Mouse (Mus musculus): ENCODE measurements at regions not wholly inside any gene's neighbourhood (a gene's known extent, or its start where the extent isn't known, plus 50 kb on each side); places are given as distances from the start of the nearest gene placed in this dataset.

DNA sequence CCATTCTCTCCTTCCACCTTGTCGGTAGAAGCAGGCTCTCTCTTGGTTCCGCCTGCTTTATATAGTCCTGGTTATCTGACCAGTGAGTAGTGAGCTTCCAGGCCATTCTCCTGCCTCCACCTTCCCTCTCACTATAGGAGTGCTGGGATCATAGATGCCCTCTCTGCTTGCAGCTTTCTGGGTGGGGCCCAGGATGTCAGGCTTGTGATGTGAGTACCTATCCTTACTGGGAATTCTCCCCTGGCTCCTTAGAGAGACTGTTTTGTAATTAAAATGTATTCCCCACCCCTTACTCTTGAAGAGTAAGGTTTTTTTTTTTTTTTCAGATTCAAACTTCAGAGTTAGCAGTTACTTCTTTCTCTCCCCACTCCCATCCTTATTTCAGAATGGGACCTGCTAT is 291.1 kb upstream of the Rtl1 start:
- DNase-seq (ENCODE audit: low read depth) = no peak

GRCm38 (mm10) chr12:109892834-109893233 is 292.7 kb upstream of the Rtl1 start:
- DNase-seq (ENCODE audit: low read depth) = no peak

DNA sequence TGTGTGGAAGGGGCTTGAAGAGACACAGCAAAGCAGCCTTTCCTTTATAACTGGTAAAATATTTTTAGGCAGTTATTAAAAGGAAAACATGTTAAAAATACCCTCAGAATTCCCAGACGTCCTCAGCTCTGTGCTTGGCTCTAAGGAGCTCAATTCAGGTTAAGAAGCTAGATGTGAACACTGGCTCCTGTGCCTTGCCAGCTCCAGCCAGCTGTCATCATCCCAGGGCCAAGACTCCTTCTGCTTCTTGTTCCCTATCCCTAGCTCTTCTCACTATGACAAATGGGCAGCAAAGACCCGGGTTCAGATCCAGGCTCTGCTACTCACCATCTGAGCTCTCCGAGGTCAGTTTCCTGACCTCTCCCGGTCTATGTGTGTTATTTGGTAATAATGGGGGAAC is 293.5 kb upstream of the Rtl1 start:
- no peak for DNase-seq (ENCODE audit: low read depth)

GRCm38 (mm10) chr12:109895389-109895788 is 295.3 kb upstream of the Rtl1 start:
- DNase-seq (ENCODE audit: low read depth) = no peak

- no peak for DNase-seq (ENCODE audit: low read depth)
Observed at GRCm38 (mm10) chr12:109896397-109896796, 296.3 kb upstream of the Rtl1 start.

DNA sequence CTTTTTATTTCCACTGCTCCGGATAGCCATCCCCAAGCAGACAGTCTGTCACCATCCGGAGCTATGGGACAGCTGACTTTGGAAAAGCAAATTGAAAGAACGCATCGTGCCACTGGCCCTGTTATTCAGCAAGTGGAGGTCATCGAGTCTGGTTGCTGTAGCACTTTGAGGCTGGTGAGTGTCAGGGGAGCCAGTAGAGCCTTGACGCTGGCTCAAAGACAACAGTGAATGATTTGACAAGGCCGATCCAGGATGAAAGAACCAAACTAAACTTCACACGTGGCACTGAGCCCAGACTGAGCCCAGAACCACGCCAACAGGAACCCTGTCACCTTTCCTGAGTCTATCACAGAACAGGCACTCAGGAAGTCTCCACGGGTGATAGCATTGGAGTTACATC is 296.8 kb upstream of the Rtl1 start:
- DNase-seq (ENCODE audit: low read depth) = no peak

GRCm38 (mm10) chr12:109897861-109898385 is 297.8 kb upstream of the Rtl1 start:
- DNase-seq (ENCODE audit: low read depth) = no peak

DNA sequence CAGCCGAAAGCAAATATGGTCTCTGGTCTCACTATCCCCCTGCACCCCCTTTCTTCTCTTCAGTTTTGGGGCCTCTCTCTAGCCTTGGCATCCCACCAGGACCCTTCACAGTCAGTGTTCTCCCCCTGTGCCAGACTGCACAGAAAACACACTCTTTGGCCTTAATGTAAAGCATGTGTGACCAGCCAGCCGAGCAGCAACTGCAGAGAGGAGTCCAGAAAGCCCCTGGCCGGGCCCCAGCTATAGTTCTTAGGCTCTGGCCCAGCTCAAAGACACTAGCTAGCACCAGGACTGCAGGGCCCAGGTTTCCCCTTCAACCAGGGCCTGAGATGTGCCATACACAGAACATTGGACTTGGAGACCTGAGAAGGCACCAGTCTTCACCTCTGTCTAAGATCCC is 299.3 kb upstream of the Rtl1 start:
- DNase-seq (ENCODE audit: low read depth) = no peak

DNA sequence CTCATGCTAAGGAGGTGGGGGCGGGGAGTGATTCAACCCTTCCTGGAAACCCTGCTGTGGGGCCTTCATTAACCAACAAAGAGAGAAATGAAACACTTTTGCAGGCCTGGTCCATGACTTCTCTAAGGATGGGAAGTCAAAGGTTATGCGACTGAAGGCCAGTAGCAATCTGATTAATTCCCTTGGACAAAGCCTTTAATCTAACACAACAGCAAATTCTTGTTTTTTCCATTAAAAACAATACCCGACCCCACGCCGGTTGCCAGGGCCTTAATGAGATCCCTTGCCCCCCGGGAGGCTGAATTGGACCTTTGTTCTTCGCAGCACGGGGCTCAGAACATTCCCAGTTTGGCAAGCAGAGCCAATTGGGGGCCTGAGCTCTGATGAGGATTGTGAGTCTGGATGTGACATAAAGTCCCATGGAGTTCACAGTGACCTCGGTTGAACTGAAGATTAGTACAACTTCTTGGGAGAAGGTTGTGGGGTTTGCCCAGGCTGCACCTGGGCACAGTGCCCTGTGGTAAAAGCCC is 310.9 kb upstream of the Rtl1 start:
- no peak for DNase-seq (ENCODE audit: low read depth)

DNA sequence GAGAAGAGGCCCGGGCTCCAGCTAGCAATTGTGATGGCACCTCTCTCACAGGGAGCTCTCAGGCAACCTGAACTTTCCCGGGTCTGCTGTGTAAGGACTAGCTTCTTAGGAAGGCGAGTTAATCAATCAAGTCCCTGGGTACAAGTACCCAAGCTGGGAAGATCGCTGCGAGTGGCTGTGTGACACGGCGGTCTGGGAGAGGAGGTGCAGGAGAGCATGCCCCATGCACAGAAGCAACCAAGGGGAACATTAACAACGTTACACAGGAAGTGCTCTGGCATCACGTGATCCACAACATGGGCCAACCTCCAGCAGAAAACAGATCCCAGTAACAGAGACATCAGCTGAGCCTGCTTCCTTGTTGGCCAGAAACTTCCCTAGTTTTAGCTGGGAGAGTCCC is 311.4 kb upstream of the Rtl1 start:
- DNase-seq (ENCODE audit: low read depth) = no peak

GRCm38 (mm10) chr12:109917761-109918160 is 317.6 kb upstream of the Rtl1 start:
- no peak for DNase-seq (ENCODE audit: low read depth)

- DNase-seq (ENCODE audit: low read depth) = no peak
Observed at GRCm38 (mm10) chr12:109918901-109919300, 318.8 kb upstream of the Rtl1 start.

DNA sequence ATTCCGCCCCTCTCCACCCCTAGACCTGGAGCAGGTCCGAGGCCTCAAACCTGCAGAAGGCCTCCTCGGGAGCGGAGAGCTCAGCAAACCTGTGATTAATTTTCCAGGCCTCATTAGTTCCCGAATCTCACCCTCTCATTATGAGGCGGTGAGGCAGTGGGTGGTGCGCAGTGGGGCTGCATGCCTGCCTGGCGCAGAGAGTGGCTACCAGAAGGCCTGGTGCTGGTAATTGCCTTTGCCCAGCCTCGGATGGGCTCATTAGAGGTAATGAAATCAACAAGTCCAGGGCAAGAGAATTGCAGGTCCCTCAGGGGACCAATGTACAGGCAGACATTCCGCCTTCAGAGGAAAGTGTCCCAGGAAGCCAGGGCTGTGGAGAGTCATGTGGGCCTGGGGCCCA is 322.0 kb upstream of the Rtl1 start:
- no peak for DNase-seq (ENCODE audit: low read depth)

DNA sequence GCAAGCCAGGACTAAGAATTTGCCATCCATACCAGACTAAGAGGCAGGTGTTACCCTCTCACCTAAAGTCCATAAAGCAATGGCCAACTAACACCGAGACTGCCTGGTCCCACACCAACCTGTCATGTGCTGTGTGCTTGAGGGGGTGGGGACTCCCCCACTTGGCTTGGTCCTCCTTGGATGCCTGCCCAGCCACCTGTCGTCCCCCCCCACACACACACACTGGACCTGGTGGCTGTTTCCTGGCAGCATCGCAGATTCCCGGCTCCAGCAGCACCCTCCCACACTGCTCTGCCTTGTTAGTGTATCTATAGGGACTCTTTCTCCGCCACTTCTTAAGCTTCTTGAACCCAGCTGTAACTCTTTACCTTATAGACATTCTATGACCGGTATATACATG is 325.7 kb upstream of the Rtl1 start:
- DNase-seq (ENCODE audit: low read depth) = no peak

GRCm38 (mm10) chr12:109926643-109927042 is 326.5 kb upstream of the Rtl1 start:
- DNase-seq (ENCODE audit: low read depth) = no peak

GRCm38 (mm10) chr12:109946179-109946578 is 332.7 kb upstream of the Dio3 start:
- DNase-seq (ENCODE audit: low read depth) = no peak

- DNase-seq (ENCODE audit: low read depth) = no peak
Observed at GRCm38 (mm10) chr12:109946936-109947335, 331.9 kb upstream of the Dio3 start.

GRCm38 (mm10) chr12:109947886-109948433 is 330.9 kb upstream of the Dio3 start:
- DNase-seq (ENCODE audit: low read depth) = no peak

DNA sequence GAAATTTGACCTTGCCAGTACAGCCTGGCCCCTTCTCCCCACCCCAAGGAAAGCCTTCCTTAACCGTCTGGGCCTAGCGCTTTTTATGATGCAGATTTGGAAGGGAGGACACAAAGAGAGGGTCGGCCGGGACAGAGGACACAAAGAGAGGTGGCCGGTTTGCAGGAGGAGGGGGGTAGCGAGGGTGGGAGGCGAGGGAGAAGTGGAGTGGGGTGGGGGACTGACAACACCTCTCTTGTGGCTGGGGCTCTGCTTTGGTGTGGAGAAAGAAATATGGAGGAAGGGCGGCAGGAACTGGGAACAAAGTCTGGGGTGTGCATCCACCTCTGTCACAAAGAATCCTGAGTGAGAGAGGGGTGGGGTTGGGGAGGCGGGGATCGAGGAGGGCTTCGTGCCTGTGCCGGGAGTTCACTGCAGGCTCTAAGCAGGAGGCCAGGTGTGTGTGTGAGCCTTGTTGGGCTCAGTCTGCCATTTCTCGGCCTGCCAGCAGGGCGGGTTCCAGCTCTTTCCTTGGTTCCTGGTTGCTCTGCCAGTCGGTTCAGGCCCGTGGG is 330.4 kb upstream of the Dio3 start:
- DNase-seq (ENCODE audit: low read depth) = no peak

DNA sequence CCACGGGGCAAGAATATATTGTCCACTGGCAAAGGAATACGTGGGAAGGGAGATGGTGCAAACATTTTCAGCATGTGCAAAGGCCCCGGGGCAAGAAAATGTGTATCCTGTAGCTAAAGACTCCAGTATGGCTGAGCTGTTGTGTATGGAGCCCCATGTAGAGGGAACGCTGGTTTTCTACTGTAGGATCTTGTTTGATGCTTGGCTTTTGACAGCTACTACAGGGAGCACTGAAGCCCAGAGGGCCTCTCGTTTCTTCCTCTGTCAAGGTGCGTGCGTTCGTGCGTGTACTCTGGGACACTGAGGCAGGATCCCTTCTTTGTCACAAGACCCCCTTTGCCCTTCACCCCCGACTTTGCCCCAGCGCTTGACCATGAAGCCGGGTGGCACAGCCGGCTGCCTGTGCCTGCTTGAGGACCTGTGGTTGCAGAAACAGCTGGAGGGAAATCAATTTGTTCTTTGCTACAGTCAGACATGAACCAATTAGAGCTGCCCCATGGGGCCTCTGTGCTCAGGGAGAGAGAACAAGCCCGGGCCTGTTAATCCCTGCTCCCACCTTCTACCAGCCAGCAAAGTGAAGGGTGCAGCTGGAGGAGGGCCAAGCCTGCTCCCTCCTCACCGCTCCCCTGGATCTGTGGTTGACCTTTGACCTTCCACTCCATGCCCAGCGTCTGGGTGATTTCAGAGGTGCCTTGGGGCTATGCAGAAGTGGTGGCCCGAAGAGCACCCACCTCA is 329.5 kb upstream of the Dio3 start:
- no peak for DNase-seq (ENCODE audit: low read depth)

DNA sequence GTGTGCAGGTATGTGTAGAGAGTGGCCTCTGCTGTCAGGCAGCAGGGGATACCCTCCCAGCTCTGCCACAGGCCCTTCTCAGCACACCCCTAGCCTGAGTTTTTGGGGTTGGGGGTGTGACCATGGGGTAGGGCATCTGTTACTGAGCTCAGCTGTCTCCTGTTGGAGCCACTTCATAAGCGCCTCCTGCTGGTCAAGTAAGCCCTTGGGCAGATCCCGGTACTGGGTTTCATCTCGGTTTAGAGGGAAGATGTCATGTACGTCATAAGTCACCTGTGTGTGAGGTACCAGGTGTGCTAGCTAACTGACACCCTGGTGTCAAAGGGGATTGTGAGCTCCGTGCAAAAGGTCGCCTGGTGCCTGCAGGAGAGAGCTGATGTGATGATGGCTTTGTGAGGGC is 328.2 kb upstream of the Dio3 start:
- no peak for DNase-seq (ENCODE audit: low read depth)

DNA sequence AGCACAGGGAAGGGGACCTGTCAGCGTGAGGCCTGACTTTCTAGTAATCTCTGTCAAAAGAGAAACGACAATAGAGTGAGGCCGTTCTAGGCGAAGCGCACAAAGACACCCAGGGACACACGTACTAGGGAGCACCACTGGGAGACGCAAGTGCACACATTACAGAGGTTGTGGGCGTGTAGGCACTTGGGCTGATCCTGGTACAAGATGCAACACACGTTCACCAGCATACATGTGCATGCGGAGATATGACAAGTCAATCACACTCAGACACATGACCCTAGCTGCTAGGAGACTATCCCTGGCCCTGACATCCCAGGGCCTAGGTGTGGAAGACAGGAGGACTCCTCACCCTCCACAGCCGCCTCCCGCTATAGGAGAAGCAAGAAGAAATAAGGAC is 327.4 kb upstream of the Dio3 start:
- DNase-seq (ENCODE audit: low read depth) = no peak

- DNase-seq (ENCODE audit: low read depth) = no peak
Observed at GRCm38 (mm10) chr12:109951884-109952456, 326.9 kb upstream of the Dio3 start.
